Mouse (Mus musculus) lung, postnatal 0 days (tissue): ENCODE measurements around the gene Mgst3. TPM values are rescaled to one million over a fixed set of nuclear protein-coding genes. Genes with fewer than 3 reads are reported as not detected.

Experiments used
- ATAC-seq: fragments of 200-750 bp; cut with Nextera tagmentation; 2 replicates; pipeline ENCODE4 v1.8.0; 2017; ENCODE audit warnings: moderate library complexity
- DNase-seq: peaks from one replicate; pipeline ENCODE4 v3.0.0-alpha.2; 2016; ENCODE audit warnings: low spot score
- H3K27ac ChIP-seq: fragments of 300-500 bp; sonication (generic); 2 replicates; pipeline ENCODE4 v1.5.1; 2014; ENCODE audit warnings: antibody characterized with exemption, mild to moderate bottlenecking, low read length, mixed read lengths
- H3K27me3 ChIP-seq: fragments of 300-500 bp; sonication (generic); replicated peaks from 2 replicates; pipeline ENCODE4 v1.6.1; 2014; ENCODE audit warnings: low read length, mixed read lengths; ENCODE audit not compliant: insufficient read depth
- H3K36me3 ChIP-seq: fragments of 300-500 bp; sonication (generic); 2 replicates; pipeline ENCODE4 v1.6.1; 2014; ENCODE audit warnings: low read length, mixed read lengths; ENCODE audit not compliant: insufficient read depth
- H3K4me1 ChIP-seq: fragments of 300-500 bp; sonication (generic); 2 replicates; pipeline ENCODE4 v1.6.1; 2014; ENCODE audit warnings: antibody characterized with exemption, low read depth, low read length, mixed read lengths; ENCODE audit not compliant: insufficient read depth
- H3K4me2 ChIP-seq: fragments of 300-500 bp; sonication (generic); replicated peaks from 2 replicates; pipeline ENCODE4 v1.6.1; 2014; ENCODE audit warnings: low read depth, mild to moderate bottlenecking, low read length, moderate library complexity, mixed read lengths
- H3K4me3 ChIP-seq: fragments of 300-500 bp; sonication (generic); 2 replicates; pipeline ENCODE4 v1.5.1; 2014; ENCODE audit warnings: low read depth, low read length
- H3K9ac ChIP-seq: fragments of 300-500 bp; sonication (generic); replicated peaks from 2 replicates; pipeline ENCODE4 v1.6.1; 2014; ENCODE audit warnings: low read depth, mild to moderate bottlenecking
- H3K9me3 ChIP-seq: fragments of 300-500 bp; sonication (generic); 2 replicates; pipeline ENCODE4 v1.6.1; 2016; ENCODE audit warnings: low read length, mixed read lengths
- CTCF ChIP-seq: IDR thresholded peaks from 2 replicates; pipeline ENCODE4 v1.5.1; 2016; ENCODE audit warnings: antibody characterized with exemption, mild to moderate bottlenecking
- EP300 ChIP-seq: IDR thresholded peaks from 2 replicates; pipeline ENCODE4 v1.6.1; 2016; ENCODE audit warnings: antibody characterized with exemption, mild to moderate bottlenecking, control low read depth
- WGBS: fragments of 180-500 bp; shearing (Covaris S2); extraction: QIAGEN DNeasy Blood & Tissue Kit; methylation state at CpG from one replicate; pipeline ENCODE4 v1.1.7; 2014; 5-methylcytosine and 5-hydroxymethylcytosine counted together
- microRNA-seq: library from miRNA; unstranded; fragments of <30 nt; microRNA quantifications from one replicate; pipeline ENCODE4, GENCODE M21; 2016
- polyA plus RNA-seq: library from polyadenylated mRNA; unstranded; fragments of >200 nt; fragmentation: Nextera tagmentation; extraction: Ambion mirVana; gene quantifications from 2 replicates; pipeline ENCODE4 v1.2.1, GENCODE M21; 2015

Mgst3 gene
- polyA plus RNA-seq, 1 experiment from 2014 or later = 70.1 TPM

- no peak for ATAC-seq
- H3K4me3 ChIP-seq = no peak overlapping the region
- H3K4me2 ChIP-seq = no peak overlapping the region
- H3K4me1 ChIP-seq = no peaks in the 10 kb centered on the region
- H3K27ac ChIP-seq = no peak overlapping the region
- no peak for DNase-seq
- WGBS = 84% methylated on average over 8 of the region's 8 CpGs
- no peak for TF ChIP-seq CTCF
- no peak for TF ChIP-seq EP300
- no peaks in the 10 kb centered on the region for H3K27me3 ChIP-seq
- no peaks in the 10 kb centered on the region for H3K9me3 ChIP-seq
- H3K36me3 ChIP-seq = peaks cover 18% of the 10 kb centered on the region; the same call in 1 of the 2 replicates
- no peak overlapping the region for H3K9ac ChIP-seq
These were observed 62.5 kb downstream of the Mgst3 start for GRCm38 (mm10) chr1:167331106-167331505.

GRCm38 (mm10) chr1:167328776-167329175, 64.9 kb downstream of the Mgst3 start:
- DNase-seq = no peak
- no peak overlapping the region for H3K27ac ChIP-seq
- ATAC-seq = no peak
- no peaks in the 10 kb centered on the region for H3K27me3 ChIP-seq
- H3K4me1 ChIP-seq = no peaks in the 10 kb centered on the region
- WGBS = 85% methylated on average over 6 of the region's 6 CpGs
- H3K4me3 ChIP-seq = no peak overlapping the region
- no peak for TF ChIP-seq CTCF
- no peak for TF ChIP-seq EP300
- H3K36me3 ChIP-seq = peaks cover 25% of the 10 kb centered on the region; the same call in 1 of the 2 replicates
- H3K9ac ChIP-seq = no peak overlapping the region
- H3K4me2 ChIP-seq = no peak overlapping the region
- no peaks in the 10 kb centered on the region for H3K9me3 ChIP-seq

Small RNA genes within 50 kb of the gene (microRNA-seq; reads per million reads assigned to microRNA genes)
- gene Gm25911 = not detected

Other genes with a start within 250 kb of the Mgst3 start
- 21.6 and 22.9 TPM in 2 replicates for gene Uck2, start 108.5 kb downstream of the Mgst3 start, polyA plus RNA-seq
- gene Tmco1, start 85.5 kb downstream of the Mgst3 start, polyA plus RNA-seq = 94.7 and 99.7 TPM in 2 replicates
- gene Aldh9a1, start 43.9 kb downstream of the Mgst3 start, polyA plus RNA-seq = 33.2 and 35.4 TPM in 2 replicates
- gene Lrrc52, start 72.9 kb upstream of the Mgst3 start, polyA plus RNA-seq = 0.99 and 1.1 TPM in 2 replicates
- 0.42 and 0.60 TPM in 2 replicates for gene Rxrg, start 204.5 kb upstream of the Mgst3 start, polyA plus RNA-seq